24 mouse cellular contexts compared by ENCODE assay signal in the genomic region with DNA sequence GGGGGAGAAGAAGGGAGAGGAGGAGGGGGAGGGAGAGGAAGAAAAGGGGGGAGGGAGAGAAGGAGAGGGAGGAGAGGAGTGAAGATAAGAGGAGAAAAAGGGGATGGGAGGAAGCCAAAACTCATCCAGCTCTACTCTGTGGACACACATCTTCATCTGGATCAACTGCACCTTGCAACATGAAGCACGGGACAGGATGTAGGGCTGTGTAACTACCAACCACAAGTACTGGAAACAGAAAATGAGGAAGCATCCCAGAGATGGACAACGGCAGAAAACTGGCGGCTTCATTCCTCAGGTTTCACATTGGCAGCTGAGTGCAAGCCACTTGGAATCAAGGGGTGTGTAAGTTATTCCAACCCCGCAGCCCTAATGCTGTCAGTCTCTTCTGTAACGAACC. TPM values are rescaled to one million over a fixed set of nuclear protein-coding genes. Genes with fewer than 3 reads are reported as not detected.
A peak's percentile ranks its signal among the peaks of the same experiment; 100 is the strongest.
DNase-seq lines count a peak whose midpoint lies in the region; ATAC-seq and TF ChIP-seq lines count a peak whose summit lies in the region.
"Had no signal": no experiment of that assay in that cellular context is flagged by ENCODE, and none has a peak within 500 bp of the region (broad histone marks: within the 10 kb centered on the region; RNA-seq: fewer than 3 reads in every experiment).

No protein-coding gene starts in this region.

- no peak for TF ChIP-seq EP300 in lung, postnatal 0 days (IDR thresholded peaks at IDR 0.05)

- H3K4me1 ChIP-seq in lung, postnatal 0 days (ENCODE audit: insufficient read depth, low read depth, low read length) = no peaks in the 10 kb centered on the region
- H3K4me1 ChIP-seq in bone marrow macrophage, adult 2 months (ENCODE audit: control insufficient read depth, insufficient read depth, low read length) = peaks cover 54% of the 10 kb centered on the region

- TF ChIP-seq CTCF in lung, postnatal 0 days (IDR thresholded peaks at IDR 0.05) = no peak
- no peak for TF ChIP-seq CTCF in bone marrow macrophage, adult 2 months (IDR thresholded peaks at IDR 0.05; ENCODE audit: low read depth, low read length)

- WGBS in lung, postnatal 0 days = 49% methylated on average over 5 of the region's 5 CpGs

- no peak overlapping the region for H3K27ac ChIP-seq in lung, postnatal 0 days (ENCODE audit: low read length)
- peak overlapping the region; percentile 61 for H3K27ac ChIP-seq in bone marrow macrophage, adult 2 months (ENCODE audit: insufficient read depth, low read depth, low read length)
- H3K27ac ChIP-seq: heart, adult 2 months; heart, embryonic 13.5 days; hindbrain, embryonic 13.5 days; limb, embryonic 13.5 days; liver, embryonic 14.5 days; midbrain, embryonic 13.5 days had no signal

- no peak for TF ChIP-seq POLR2A in bone marrow macrophage, adult 2 months (IDR thresholded peaks at IDR 0.05; ENCODE audit: borderline replicate concordance, low read depth, low read length)

- no peak overlapping the region for H3K4me3 ChIP-seq in lung, postnatal 0 days (ENCODE audit: low read depth, low read length)
- H3K4me3 ChIP-seq in bone marrow macrophage, adult 2 months (ENCODE audit: insufficient read depth, low read length) = no peak overlapping the region
- H3K4me3 ChIP-seq: forebrain, embryonic 10.5 days; heart, adult 2 months; heart, embryonic 13.5 days; hindbrain, embryonic 13.5 days; limb, embryonic 13.5 days; midbrain, embryonic 13.5 days; myocyte had no signal

- no peak overlapping the region for H3K4me2 ChIP-seq in lung, postnatal 0 days (replicated peaks; ENCODE audit: low read depth, low read length)
- H3K4me2 ChIP-seq: heart, embryonic 13.5 days; hindbrain, embryonic 13.5 days; limb, embryonic 13.5 days; midbrain, embryonic 13.5 days had no signal

- no peaks in the 10 kb centered on the region for H3K36me3 ChIP-seq in lung, postnatal 0 days (ENCODE audit: insufficient read depth, low read length)
- H3K36me3 ChIP-seq: forebrain, embryonic 10.5 days; heart, embryonic 13.5 days; hindbrain, embryonic 13.5 days; limb, embryonic 13.5 days; midbrain, embryonic 13.5 days had no signal

- H3K9ac ChIP-seq in lung, postnatal 0 days (replicated peaks; ENCODE audit: low read depth) = no peak overlapping the region
- H3K9ac ChIP-seq: forebrain, postnatal 0 days; heart, embryonic 13.5 days; hindbrain, embryonic 13.5 days; limb, embryonic 13.5 days; liver, embryonic 14.5 days; midbrain, embryonic 13.5 days had no signal

- no peak for ATAC-seq in lung, postnatal 0 days
- peak; percentile 84 for ATAC-seq in megakaryocyte, adult 5-6 weeks (ENCODE audit: poor library complexity, severe bottlenecking)
- ATAC-seq: forebrain, postnatal 0 days; midbrain, embryonic 13.5 days had no signal

- no peaks in the 10 kb centered on the region for H3K27me3 ChIP-seq in lung, postnatal 0 days (replicated peaks; ENCODE audit: insufficient read depth, low read length)
- H3K27me3 ChIP-seq: heart, embryonic 13.5 days; hindbrain, embryonic 13.5 days; limb, embryonic 13.5 days; midbrain, embryonic 13.5 days had no signal

- peak; percentile 29 for DNase-seq in lung, postnatal 0 days (ENCODE audit: low spot score)
- DNase-seq in lung, adult 18-20 months = no peak
- DNase-seq in cerebellum, postnatal 36 days = no peak
- DNase-seq in ovary, postnatal 36 days (ENCODE audit: low spot score) = no peak
- DNase-seq in thymus, postnatal 10 days (ENCODE audit: low spot score in 2 of 2) = no peak
- DNase-seq: adrenal gland, adult 2 months; cerebellum, adult 8-10 months; forebrain, postnatal 0 days; gastrocnemius, postnatal 25 days; heart, adult 2 months; heart, postnatal 14 days; kidney, adult 11 months; kidney, postnatal 4 days; thymus, adult 18-20 months; thymus, postnatal 4 days had no signal

- H3K9me3 ChIP-seq in lung, postnatal 0 days (ENCODE audit: low read length) = no peaks in the 10 kb centered on the region
- H3K9me3 ChIP-seq: forebrain, embryonic 10.5 days; heart, embryonic 13.5 days; hindbrain, embryonic 13.5 days; midbrain, embryonic 13.5 days had no signal

RNA-seq across cellular contexts. Expression of a gene that starts 12.2 kb away (rescaled TPM):
- polyA plus RNA-seq in lung, postnatal 0 days (2015; fragmentation: Nextera tagmentation; extraction: Ambion mirVana) = 1.4 and 1.7 TPM in 2 replicates
- 9.5 and 9.9 TPM in 2 replicates for polyA plus RNA-seq in bone marrow macrophage, adult 2 months (2012; ENCODE audit: insufficient read depth, insufficient read length, missing spikeins)
- total RNA-seq in megakaryocyte, adult 5-6 weeks (2015) = 3.4 and 5.7 TPM in 2 replicates
- total RNA-seq in megakaryocyte, adult 5-6 weeks (2017) = 4.4 and 5.2 TPM in 2 replicates

RNA-seq across cellular contexts. Expression of a gene that starts 51.9 kb away (rescaled TPM):
- 7.6 and 9.6 TPM in 2 replicates for polyA plus RNA-seq in lung, postnatal 0 days (2015; fragmentation: Nextera tagmentation; extraction: Ambion mirVana)
- 13.5 and 13.8 TPM in 2 replicates for polyA plus RNA-seq in bone marrow macrophage, adult 2 months (2012; ENCODE audit: insufficient read depth, insufficient read length, missing spikeins)
- total RNA-seq in megakaryocyte, adult 5-6 weeks (2015) = 5.2 and 5.8 TPM in 2 replicates
- 9.3 and 16.3 TPM in 2 replicates for total RNA-seq in megakaryocyte, adult 5-6 weeks (2017)
